Mouse (Mus musculus): ENCODE results near the gene Gdpd5. TPM values are rescaled to one million over a fixed set of nuclear protein-coding genes. Genes with fewer than 3 reads are reported as not detected.
"Not testable (repeated sequence)": the region's sequence is repeated elsewhere in the genome, so short reads cannot be mapped to it uniquely, and the experiment has no call there.

Gdpd5 gene
- total and polyA plus RNA-seq, 2 experiments = 0.28 to 1.7 TPM

DNA sequence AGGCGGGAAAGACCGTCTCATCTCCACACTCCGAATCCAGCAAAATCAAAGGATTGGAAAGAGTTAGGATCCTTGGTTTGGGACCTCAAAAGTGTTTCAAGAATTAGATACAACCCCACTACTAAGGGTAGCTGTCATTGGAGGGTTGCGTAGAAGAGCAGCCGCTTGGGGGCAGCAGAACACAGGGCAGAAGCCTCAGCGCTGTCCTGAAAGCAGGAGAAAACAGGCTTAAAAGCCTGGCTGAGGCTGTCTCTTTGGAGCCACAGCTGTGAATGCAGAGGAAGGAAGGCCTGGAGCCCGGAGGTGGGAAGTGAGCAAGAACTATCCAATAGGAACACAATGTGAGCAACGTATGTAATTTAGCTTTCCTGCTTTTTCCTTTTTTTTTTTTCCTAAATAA is 119.0 kb downstream of the Gdpd5 start:
- Histone ChIP-seq H3K4me1 (ENCODE audit: control insufficient read depth, insufficient read depth, low read length) (no peaks in the 10 kb centered on the region), H3K36me3 (ENCODE audit: control insufficient read depth, insufficient read depth, low read length) (no peaks in the 10 kb centered on the region), H3K27ac (replicated peaks; ENCODE audit: insufficient read depth, low read depth, low read length) (no peak overlapping the region), H3K27me3 (ENCODE audit: control insufficient read depth, insufficient read depth, low read length) (no peaks in the 10 kb centered on the region), H3K4me3 (ENCODE audit: insufficient read depth, low read depth, low read length) (no peak overlapping the region), H3K79me2 (ENCODE audit: control insufficient read depth, insufficient read depth, low read length) (no peaks in the 10 kb centered on the region), H3K9ac (ENCODE audit: low read depth, low read length) (no peak overlapping the region)
- WGBS = 5% methylated on average over 8 of the region's 8 CpGs
- TF ChIP-seq CTCF (IDR thresholded peaks at IDR 0.05; ENCODE audit: low read depth, low read length) = peak; percentile 96
- TF ChIP-seq POLR2A (IDR thresholded peaks at IDR 0.05; ENCODE audit: extremely low read depth, insufficient read depth, low read length) = no peak
- no peak for DNase-seq (ENCODE audit: extremely low read depth, low read depth, low spot score)

DNA sequence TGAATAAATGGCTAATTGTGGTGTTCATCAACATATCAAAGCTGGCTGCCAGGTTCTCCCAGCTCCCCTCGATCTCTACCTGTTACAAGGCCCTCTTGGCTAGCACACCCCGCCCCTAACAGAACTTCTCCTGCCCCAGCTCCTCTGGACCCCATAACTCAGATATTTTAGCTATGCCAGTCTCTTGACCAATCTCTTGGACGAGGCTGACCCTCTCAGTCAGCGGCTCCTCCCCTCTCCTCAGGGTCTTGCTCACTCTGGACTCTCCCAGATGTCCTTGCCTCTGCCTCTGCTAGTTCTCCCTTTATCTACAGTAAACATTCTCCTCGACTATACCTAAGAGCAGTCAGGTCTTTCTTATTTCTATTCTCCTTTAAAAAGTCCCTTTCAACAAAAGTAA is 119.4 kb downstream of the Gdpd5 start:
- Histone ChIP-seq H3K4me1 (ENCODE audit: control insufficient read depth, insufficient read depth, low read length) (no peaks in the 10 kb centered on the region), H3K79me2 (ENCODE audit: control insufficient read depth, insufficient read depth, low read length) (no peaks in the 10 kb centered on the region), H3K4me3 (ENCODE audit: insufficient read depth, low read depth, low read length) (no peak overlapping the region), H3K27ac (replicated peaks; ENCODE audit: insufficient read depth, low read depth, low read length) (no peak overlapping the region), H3K9ac (ENCODE audit: low read depth, low read length) (no peak overlapping the region), H3K36me3 (ENCODE audit: control insufficient read depth, insufficient read depth, low read length) (no peaks in the 10 kb centered on the region), H3K27me3 (ENCODE audit: control insufficient read depth, insufficient read depth, low read length) (no peaks in the 10 kb centered on the region)
- no peak for TF ChIP-seq POLR2A (IDR thresholded peaks at IDR 0.05; ENCODE audit: extremely low read depth, insufficient read depth, low read length)
- no peak for TF ChIP-seq CTCF (IDR thresholded peaks at IDR 0.05; ENCODE audit: low read depth, low read length)
- no peak for DNase-seq (ENCODE audit: extremely low read depth, low read depth, low spot score)
- 60% methylated on average over 5 of the region's 5 CpGs for WGBS

DNA sequence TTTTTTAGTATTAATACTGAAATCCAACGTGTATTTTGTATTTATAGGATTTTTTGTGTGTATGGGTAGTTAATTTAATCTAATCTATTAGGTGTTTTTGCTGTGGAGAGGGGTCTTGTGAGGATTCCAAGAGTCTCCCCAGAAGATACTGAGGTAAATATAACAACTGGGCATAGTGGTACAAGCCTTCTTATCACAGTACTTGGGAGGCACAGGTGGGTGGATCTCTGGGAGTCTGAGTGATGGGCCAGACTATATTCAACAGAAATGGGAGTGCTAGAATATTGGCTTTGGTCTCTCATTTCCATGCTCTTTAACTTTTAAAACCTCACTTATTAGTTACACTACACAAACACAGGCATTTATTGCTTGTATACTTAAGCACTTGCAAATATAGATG is 119.9 kb downstream of the Gdpd5 start:
- H3K4me3 ChIP-seq (ENCODE audit: insufficient read depth, low read depth, low read length) = no peak overlapping the region

DNA sequence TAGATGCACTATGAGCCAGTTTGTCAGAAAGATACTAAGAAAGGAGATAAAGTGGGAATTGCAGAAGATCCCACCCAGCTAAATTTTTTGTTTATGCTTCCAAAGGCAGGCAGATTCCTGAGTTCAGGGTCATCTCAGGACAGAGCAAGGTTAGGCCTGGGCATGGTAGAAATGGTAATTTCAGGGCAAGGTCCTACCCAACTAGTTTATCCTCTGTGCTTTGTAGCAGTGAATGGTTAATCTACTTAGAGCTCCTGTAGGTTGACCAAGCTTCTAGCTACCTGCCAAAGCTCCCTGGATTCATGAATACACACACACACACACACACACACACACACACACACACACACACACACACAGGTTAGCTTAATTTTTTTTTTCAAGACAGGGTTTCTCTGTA is 123.3 kb downstream of the Gdpd5 start:
- Histone ChIP-seq H3K9ac (ENCODE audit: low read depth, low read length) (no peak overlapping the region), H3K27ac (replicated peaks; ENCODE audit: insufficient read depth, low read depth, low read length) (no peak overlapping the region), H3K36me3 (ENCODE audit: control insufficient read depth, insufficient read depth, low read length) (no peaks in the 10 kb centered on the region), H3K27me3 (ENCODE audit: control insufficient read depth, insufficient read depth, low read length) (no peaks in the 10 kb centered on the region), H3K4me1 (ENCODE audit: control insufficient read depth, insufficient read depth, low read length) (no peaks in the 10 kb centered on the region), H3K4me3 (ENCODE audit: insufficient read depth, low read depth, low read length) (no peak overlapping the region), H3K79me2 (ENCODE audit: control insufficient read depth, insufficient read depth, low read length) (no peaks in the 10 kb centered on the region)
- DNase-seq (ENCODE audit: extremely low read depth, low read depth, low spot score) = no peak
- TF ChIP-seq POLR2A (IDR thresholded peaks at IDR 0.05; ENCODE audit: extremely low read depth, insufficient read depth, low read length) (no peak), CTCF (IDR thresholded peaks at IDR 0.05; ENCODE audit: low read depth, low read length) (no peak)

More for the DNA sequence above, 119.9 kb downstream of the Gdpd5 start:
- Histone ChIP-seq H3K36me3 (ENCODE audit: control insufficient read depth, insufficient read depth, low read length) (no peaks in the 10 kb centered on the region), H3K79me2 (ENCODE audit: control insufficient read depth, insufficient read depth, low read length) (no peaks in the 10 kb centered on the region), H3K9ac (ENCODE audit: low read depth, low read length) (no peak overlapping the region), H3K27ac (replicated peaks; ENCODE audit: insufficient read depth, low read depth, low read length) (no peak overlapping the region), H3K4me1 (ENCODE audit: control insufficient read depth, insufficient read depth, low read length) (no peaks in the 10 kb centered on the region), H3K27me3 (ENCODE audit: control insufficient read depth, insufficient read depth, low read length) (no peaks in the 10 kb centered on the region)
- 73% methylated on average over 1 of the region's 1 CpGs for WGBS
- no peak for DNase-seq (ENCODE audit: extremely low read depth, low read depth, low spot score)
- no peak for TF ChIP-seq CTCF (IDR thresholded peaks at IDR 0.05; ENCODE audit: low read depth, low read length)
- TF ChIP-seq POLR2A (IDR thresholded peaks at IDR 0.05; ENCODE audit: extremely low read depth, insufficient read depth, low read length) = no peak

DNA sequence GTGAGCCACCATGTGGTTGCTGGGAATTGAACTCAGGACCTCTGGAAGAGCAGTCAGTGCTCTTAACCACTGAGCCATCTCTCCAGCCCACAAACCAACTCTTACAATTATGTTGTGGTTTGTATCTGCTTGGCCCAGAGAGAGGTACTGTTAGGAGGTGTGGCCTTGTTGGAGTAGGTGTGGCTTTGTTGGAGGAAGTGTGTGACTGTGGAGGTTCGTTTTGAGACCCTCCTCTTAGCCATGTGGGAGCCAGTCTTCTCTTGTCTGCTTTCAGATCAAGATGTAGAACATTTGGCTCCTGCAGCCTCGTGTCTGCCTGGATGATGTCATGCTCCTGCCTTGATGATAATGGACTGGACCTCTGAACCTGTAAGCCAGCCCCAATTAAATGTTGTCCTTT is 127.0 kb downstream of the Gdpd5 start:
- H3K4me3 ChIP-seq (ENCODE audit: insufficient read depth, low read depth, low read length); H3K27ac ChIP-seq (replicated peaks; ENCODE audit: insufficient read depth, low read depth, low read length); H3K36me3 ChIP-seq (ENCODE audit: control insufficient read depth, insufficient read depth, low read length); H3K79me2 ChIP-seq (ENCODE audit: control insufficient read depth, insufficient read depth, low read length); H3K9ac ChIP-seq (ENCODE audit: low read depth, low read length); DNase-seq (ENCODE audit: extremely low read depth, low read depth, low spot score); H3K27me3 ChIP-seq (ENCODE audit: control insufficient read depth, insufficient read depth, low read length); H3K4me1 ChIP-seq (ENCODE audit: control insufficient read depth, insufficient read depth, low read length): not testable (repeated sequence)
- WGBS = 35% methylated on average over 2 of the region's 2 CpGs

DNA sequence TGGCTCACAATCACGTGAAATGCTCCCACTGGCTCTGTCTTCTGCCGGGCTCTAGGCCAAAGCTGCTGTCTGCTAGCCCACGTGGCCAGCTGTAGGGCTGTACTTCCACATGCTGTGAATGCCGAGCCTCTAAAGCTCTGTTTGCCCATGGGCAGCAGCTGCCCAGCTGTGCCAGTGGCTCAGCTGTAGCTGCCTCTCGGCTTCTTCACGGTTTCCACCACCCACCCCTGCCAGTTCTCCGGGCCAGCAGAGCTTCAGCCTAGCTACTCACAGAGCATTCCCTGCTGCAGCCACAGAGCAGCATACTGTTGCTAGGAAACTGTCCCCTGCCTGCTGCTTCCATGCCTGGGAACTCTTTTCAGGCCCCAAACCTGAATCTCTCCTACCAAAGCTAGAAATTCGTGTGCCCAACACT is 128.9 kb downstream of the Gdpd5 start:
- WGBS = 22% methylated on average over 8 of the region's 8 CpGs
- no peak for DNase-seq (ENCODE audit: extremely low read depth, low read depth, low spot score)
- H3K27me3 ChIP-seq (ENCODE audit: control insufficient read depth, insufficient read depth, low read length) = no peaks in the 10 kb centered on the region
- H3K36me3 ChIP-seq (ENCODE audit: control insufficient read depth, insufficient read depth, low read length) = no peaks in the 10 kb centered on the region
- H3K4me1 ChIP-seq (ENCODE audit: control insufficient read depth, insufficient read depth, low read length) = no peaks in the 10 kb centered on the region; the same call in 1 of the 2 replicates
- H3K79me2 ChIP-seq (ENCODE audit: control insufficient read depth, insufficient read depth, low read length) = no peaks in the 10 kb centered on the region
- H3K27ac ChIP-seq (replicated peaks; ENCODE audit: insufficient read depth, low read depth, low read length) = no peak overlapping the region
- no peak overlapping the region for H3K9ac ChIP-seq (ENCODE audit: low read depth, low read length)
- no peak for TF ChIP-seq POLR2A (IDR thresholded peaks at IDR 0.05; ENCODE audit: extremely low read depth, insufficient read depth, low read length)
- TF ChIP-seq CTCF (IDR thresholded peaks at IDR 0.05; ENCODE audit: low read depth, low read length) = no peak
- H3K4me3 ChIP-seq (ENCODE audit: insufficient read depth, low read depth, low read length) = no peak overlapping the region

Other genes starting within 250 kb of the Gdpd5 start
- gene Uvrag, start 240.3 kb upstream of the Gdpd5 start, total RNA-seq (2014; rRNA removed) = 18.3 and 19.9 TPM in 2 replicates
- gene Uvrag, start 240.3 kb upstream of the Gdpd5 start, polyA plus RNA-seq (2012; rRNA removed) = 11.4 and 12.2 TPM in 2 replicates
- gene Dgat2, start 198.7 kb upstream of the Gdpd5 start, total RNA-seq (2014; rRNA removed) = 464 and 499 TPM in 2 replicates
- gene Dgat2, start 198.7 kb upstream of the Gdpd5 start, polyA plus RNA-seq (2012; rRNA removed) = 610 and 703 TPM in 2 replicates
- gene Mogat2, start 142.8 kb upstream of the Gdpd5 start, total RNA-seq (2014; rRNA removed) = 0.20 and 0.74 TPM in 2 replicates
- 0.22 and 0.34 TPM in 2 replicates for gene Mogat2, start 142.8 kb upstream of the Gdpd5 start, polyA plus RNA-seq (2012; rRNA removed)
- gene Map6, start 114.0 kb upstream of the Gdpd5 start, total RNA-seq (2014; rRNA removed) = not detected in 2 replicates
- gene Map6, start 114.0 kb upstream of the Gdpd5 start, polyA plus RNA-seq (2012; rRNA removed) = 0.04 TPM in 1 of 2 replicates, not detected in the other
- gene Serpinh1, start 28.2 kb upstream of the Gdpd5 start, total RNA-seq (2014; rRNA removed) = 16.2 and 22.2 TPM in 2 replicates
- gene Serpinh1, start 28.2 kb upstream of the Gdpd5 start, polyA plus RNA-seq (2012; rRNA removed) = 11.7 and 14.5 TPM in 2 replicates
- gene Klhl35, start 84.6 kb downstream of the Gdpd5 start, total RNA-seq (2014; rRNA removed) = 0.13 TPM in 1 of 2 replicates, not detected in the other
- gene Klhl35, start 84.6 kb downstream of the Gdpd5 start, polyA plus RNA-seq (2012; rRNA removed) = 0.11 TPM in 1 of 2 replicates, not detected in the other
- 462 and 473 TPM in 2 replicates for gene Rps3, start 102.3 kb downstream of the Gdpd5 start, total RNA-seq (2014; rRNA removed)
- 147 and 154 TPM in 2 replicates for gene Rps3, start 102.3 kb downstream of the Gdpd5 start, polyA plus RNA-seq (2012; rRNA removed)
- 6.5 and 9.5 TPM in 2 replicates for gene Arrb1, start 154.1 kb downstream of the Gdpd5 start, total RNA-seq (2014; rRNA removed)
- gene Arrb1, start 154.1 kb downstream of the Gdpd5 start, polyA plus RNA-seq (2012; rRNA removed) = 5.3 and 6.2 TPM in 2 replicates
- 1.9 and 2.8 TPM in 2 replicates for gene Tpbgl, start 245.7 kb downstream of the Gdpd5 start, total RNA-seq (2014; rRNA removed)
- 6.3 and 6.4 TPM in 2 replicates for gene Tpbgl, start 245.7 kb downstream of the Gdpd5 start, polyA plus RNA-seq (2012; rRNA removed)